Mouse (Mus musculus) liver, embryonic 16.5 days (tissue): ENCODE measurements around the gene Med28. TPM values are rescaled to one million over a fixed set of nuclear protein-coding genes. Genes with fewer than 3 reads are reported as not detected.

Source experiments
- ATAC-seq: fragments of 200-750 bp; cut with Nextera tagmentation; 2 replicates; pipeline ENCODE4 v1.8.0; 2017; ENCODE audit warnings: low read depth, mild to moderate bottlenecking, moderate number of reproducible peaks, moderate library complexity
- H3K27ac ChIP-seq: fragments of 300-500 bp; sonication (generic); 2 replicates; pipeline ENCODE4 v1.5.1; 2014; ENCODE audit warnings: mild to moderate bottlenecking, low read length
- H3K27me3 ChIP-seq: fragments of 300-500 bp; sonication (generic); 2 replicates; pipeline ENCODE4 v1.6.1; 2014; ENCODE audit warnings: low read depth, low read length, mixed read lengths; ENCODE audit not compliant: control insufficient read depth, insufficient read depth
- H3K36me3 ChIP-seq: fragments of 300-500 bp; sonication (generic); 2 replicates; pipeline ENCODE4 v1.6.1; 2014; ENCODE audit warnings: mild to moderate bottlenecking; ENCODE audit not compliant: control insufficient read depth, insufficient read depth
- H3K4me1 ChIP-seq: fragments of 300-500 bp; sonication (generic); 2 replicates; pipeline ENCODE4 v1.6.1; 2014; ENCODE audit warnings: low read depth, low read length, mixed read lengths; ENCODE audit not compliant: control insufficient read depth
- H3K4me2 ChIP-seq: fragments of 300-500 bp; sonication (generic); 2 replicates; pipeline ENCODE4 v1.6.1; 2014; ENCODE audit warnings: low read depth, low read length, mixed read lengths
- H3K4me3 ChIP-seq: fragments of 300-500 bp; sonication (generic); 2 replicates; pipeline ENCODE4 v1.5.1; 2014; ENCODE audit warnings: low read depth, mild to moderate bottlenecking, low read length
- H3K9ac ChIP-seq: fragments of 300-500 bp; sonication (generic); 2 replicates; pipeline ENCODE4 v1.6.1; 2014; ENCODE audit warnings: low read depth, low read length
- H3K9me3 ChIP-seq: fragments of 300-500 bp; sonication (generic); replicated peaks from 2 replicates; pipeline ENCODE4 v1.6.1; 2016; ENCODE audit warnings: low read length; ENCODE audit not compliant: control insufficient read depth
- WGBS: fragments of 180-500 bp; shearing (Covaris S2); extraction: QIAGEN DNeasy Blood & Tissue Kit; methylation state at CpG from one replicate; pipeline ENCODE4 v1.1.7; 2014; ENCODE audit not compliant: insufficient replicate concordance; 5-methylcytosine and 5-hydroxymethylcytosine counted together
- polyA plus RNA-seq: library from polyadenylated mRNA; unstranded; fragments of >200 nt; fragmentation: Nextera tagmentation; extraction: Ambion mirVana; gene quantifications from 2 replicates; pipeline ENCODE4 v1.2.1, GENCODE M21; 2015

The Med28 gene
- polyA plus RNA-seq, 1 experiment from 2014 or later: 73.1 TPM

DNA sequence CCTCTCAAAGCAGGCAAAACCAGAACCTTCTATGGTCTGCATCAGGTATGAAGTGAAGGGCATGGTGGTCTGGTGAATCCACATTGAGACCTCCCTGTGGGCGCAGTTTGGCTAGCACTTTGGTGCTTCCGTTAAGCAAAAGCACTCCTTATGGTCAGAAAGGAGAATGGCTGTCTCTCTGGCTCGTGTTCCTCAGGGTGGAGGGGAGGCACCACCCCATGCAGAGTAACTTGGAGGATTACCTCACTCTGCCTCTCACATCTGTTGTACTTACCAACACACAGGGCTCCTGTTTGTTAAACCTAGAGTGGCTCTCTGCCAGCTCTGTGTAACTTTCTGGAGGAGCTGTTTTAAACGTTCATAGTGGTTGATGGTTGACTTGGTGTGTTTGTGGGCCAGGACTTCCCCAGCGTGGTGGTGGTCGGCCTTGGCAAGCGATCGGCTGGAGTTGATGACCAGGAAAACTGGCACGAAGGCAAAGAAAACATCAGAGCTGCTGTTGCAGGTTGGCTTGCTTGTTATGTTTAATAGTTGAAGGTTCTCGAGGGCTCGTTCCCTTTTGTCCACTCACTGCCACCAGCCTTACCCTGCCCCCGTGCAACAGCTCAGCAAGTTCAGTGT, 23.0 kb upstream of the Med28 start:
- no peak for ATAC-seq
- Histone ChIP-seq H3K27ac (no peak overlapping the region), H3K4me3 (no peak overlapping the region), H3K27me3 (no peaks in the 10 kb centered on the region), H3K4me2 (no peak overlapping the region), H3K36me3 (no peaks in the 10 kb centered on the region), H3K9ac (no peak overlapping the region), H3K4me1 (peaks cover 13% of the 10 kb centered on the region), H3K9me3 (no peaks in the 10 kb centered on the region)
- 70% methylated on average over 12 of the region's 12 CpGs for WGBS

DNA sequence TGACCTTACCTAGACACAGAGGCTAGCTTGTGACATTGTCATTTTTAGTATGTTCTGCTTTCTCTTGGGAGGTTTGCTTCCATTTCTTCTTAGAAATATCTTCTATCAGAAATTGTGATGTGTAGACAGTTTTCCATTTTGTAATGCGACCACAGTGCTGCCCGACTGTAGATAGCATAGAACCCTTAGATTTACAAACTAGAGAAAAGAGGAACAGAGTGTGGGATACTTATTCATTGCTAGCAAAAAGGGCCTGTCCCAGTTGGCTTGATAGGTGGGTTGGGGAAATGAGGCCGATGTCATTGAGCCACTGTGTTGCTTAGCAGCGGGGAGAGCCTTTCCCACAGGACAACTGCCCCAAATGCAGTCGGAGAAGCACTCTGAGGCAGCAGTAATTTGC, 22.5 kb upstream of the Med28 start:
- no peak for ATAC-seq
- no peak overlapping the region for H3K4me2 ChIP-seq
- H3K27me3 ChIP-seq: no peaks in the 10 kb centered on the region
- no peaks in the 10 kb centered on the region for H3K36me3 ChIP-seq
- 84% methylated on average over 5 of the region's 5 CpGs for WGBS
- H3K4me3 ChIP-seq: no peak overlapping the region
- no peaks in the 10 kb centered on the region for H3K9me3 ChIP-seq
- no peak overlapping the region for H3K27ac ChIP-seq
- H3K4me1 ChIP-seq: peaks cover 13% of the 10 kb centered on the region
- no peak overlapping the region for H3K9ac ChIP-seq

DNA sequence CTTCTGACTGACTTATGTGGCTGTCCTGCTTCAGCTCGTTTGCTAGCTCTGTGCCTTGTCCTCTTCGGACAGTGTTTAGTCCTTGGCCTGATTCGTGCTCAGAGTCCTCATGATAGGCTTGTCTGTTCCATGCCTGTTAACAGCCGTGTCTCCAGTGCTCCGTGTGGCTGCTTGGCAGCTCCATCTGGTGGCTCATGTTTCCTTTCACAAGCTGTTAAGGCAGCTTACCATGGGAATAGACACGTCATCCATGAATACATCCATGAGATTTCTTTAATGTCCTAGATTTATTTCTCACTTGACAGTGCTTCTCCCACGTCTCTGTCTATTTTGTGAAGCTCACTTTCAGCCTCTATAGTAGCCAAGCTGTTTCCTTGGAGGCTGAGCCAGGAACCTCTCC, 10.0 kb upstream of the Med28 start:
- Histone ChIP-seq H3K4me3 (no peak overlapping the region), H3K9me3 (no peaks in the 10 kb centered on the region), H3K4me1 (no peaks in the 10 kb centered on the region), H3K27me3 (no peaks in the 10 kb centered on the region), H3K9ac (no peak overlapping the region), H3K27ac (no peak overlapping the region), H3K36me3 (peaks cover 16% of the 10 kb centered on the region), H3K4me2 (no peak overlapping the region)
- WGBS: 70% methylated on average over 7 of the region's 7 CpGs
- no peak for ATAC-seq

DNA sequence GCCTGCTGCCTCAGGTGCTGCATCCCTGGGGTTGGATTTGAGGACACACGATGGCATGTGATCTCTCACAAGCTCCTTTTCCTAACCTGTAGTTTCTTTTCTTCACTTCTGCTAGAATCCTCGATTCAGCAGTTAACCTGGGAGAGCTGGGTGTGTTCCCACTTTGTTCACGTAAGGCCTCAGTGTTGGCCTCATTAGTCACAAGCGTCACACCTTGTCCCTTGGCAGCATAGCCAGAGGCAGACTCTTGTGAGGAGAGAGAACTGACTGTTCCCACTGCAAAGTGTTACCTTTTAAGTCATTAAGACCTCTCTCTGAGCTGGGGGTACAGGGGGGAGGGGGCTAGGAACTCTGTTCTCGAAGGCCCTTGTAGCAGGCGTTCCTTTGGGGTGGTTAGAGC, 7.1 kb upstream of the Med28 start:
- 79% methylated on average over 6 of the region's 6 CpGs for WGBS
- no peak for ATAC-seq
- peaks cover 6% of the 10 kb centered on the region for H3K36me3 ChIP-seq

DNA sequence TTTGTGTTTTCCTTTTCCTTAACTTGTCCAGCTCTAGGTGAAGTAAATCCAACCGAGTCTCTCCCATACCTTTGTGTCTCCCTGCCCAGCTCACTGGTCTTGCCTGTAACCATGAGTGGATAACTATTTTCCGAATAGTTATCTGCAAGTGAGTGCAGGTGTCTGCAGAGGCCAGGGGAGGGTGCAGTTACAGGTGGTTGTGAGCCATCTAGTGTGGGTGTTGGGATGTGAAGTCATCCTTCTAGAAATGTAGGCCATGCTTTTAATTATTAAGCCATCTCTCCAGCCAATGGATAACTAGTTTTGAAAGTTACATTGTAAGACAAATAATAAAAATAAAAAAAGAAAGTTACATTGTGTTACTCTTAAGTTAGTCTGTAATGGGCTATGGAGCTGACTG, 6.5 kb upstream of the Med28 start:
- H3K4me2 ChIP-seq: no peak overlapping the region
- H3K27me3 ChIP-seq: no peaks in the 10 kb centered on the region
- 67% methylated on average over 2 of the region's 2 CpGs for WGBS
- no peak overlapping the region for H3K4me3 ChIP-seq
- no peaks in the 10 kb centered on the region for H3K4me1 ChIP-seq
- peaks cover 6% of the 10 kb centered on the region for H3K36me3 ChIP-seq
- no peaks in the 10 kb centered on the region for H3K9me3 ChIP-seq
- ATAC-seq: no peak
- H3K27ac ChIP-seq: no peak overlapping the region
- no peak overlapping the region for H3K9ac ChIP-seq

More for the DNA sequence above, 7.1 kb upstream of the Med28 start:
- no peaks in the 10 kb centered on the region for H3K27me3 ChIP-seq
- no peak overlapping the region for H3K9ac ChIP-seq
- H3K9me3 ChIP-seq: no peaks in the 10 kb centered on the region
- no peak overlapping the region for H3K27ac ChIP-seq
- H3K4me2 ChIP-seq: no peak overlapping the region
- H3K4me3 ChIP-seq: no peak overlapping the region
- H3K4me1 ChIP-seq: no peaks in the 10 kb centered on the region

DNA sequence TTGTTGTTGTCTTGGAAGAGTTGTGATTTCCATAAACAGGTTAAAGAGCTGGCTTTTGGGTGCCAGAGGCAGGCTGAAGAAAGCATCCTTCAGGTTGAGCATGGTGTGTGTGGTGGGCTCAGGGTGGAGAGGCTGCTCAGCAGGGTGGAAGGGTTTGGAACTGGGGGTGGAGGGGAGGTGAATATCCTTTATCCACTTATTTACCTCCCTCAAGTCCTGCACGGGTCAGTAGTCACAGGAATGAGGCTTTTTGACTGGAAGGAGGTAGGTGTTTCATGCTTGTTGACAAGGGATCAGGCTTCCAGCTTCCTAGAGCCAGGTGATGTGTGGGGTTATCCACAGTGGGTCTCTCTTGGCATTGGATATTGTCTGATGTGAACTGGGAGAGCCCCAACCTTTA, 5.4 kb upstream of the Med28 start:
- no peak for ATAC-seq
- H3K36me3 ChIP-seq: peaks cover under 1% of the 10 kb centered on the region
- no peaks in the 10 kb centered on the region for H3K27me3 ChIP-seq
- no peak overlapping the region for H3K9ac ChIP-seq
- H3K9me3 ChIP-seq: no peaks in the 10 kb centered on the region
- no peak overlapping the region for H3K4me3 ChIP-seq
- WGBS: 57% methylated on average over 1 of the region's 1 CpGs
- H3K27ac ChIP-seq: no peak overlapping the region
- no peak overlapping the region for H3K4me2 ChIP-seq
- H3K4me1 ChIP-seq: peaks cover under 1% of the 10 kb centered on the region

DNA sequence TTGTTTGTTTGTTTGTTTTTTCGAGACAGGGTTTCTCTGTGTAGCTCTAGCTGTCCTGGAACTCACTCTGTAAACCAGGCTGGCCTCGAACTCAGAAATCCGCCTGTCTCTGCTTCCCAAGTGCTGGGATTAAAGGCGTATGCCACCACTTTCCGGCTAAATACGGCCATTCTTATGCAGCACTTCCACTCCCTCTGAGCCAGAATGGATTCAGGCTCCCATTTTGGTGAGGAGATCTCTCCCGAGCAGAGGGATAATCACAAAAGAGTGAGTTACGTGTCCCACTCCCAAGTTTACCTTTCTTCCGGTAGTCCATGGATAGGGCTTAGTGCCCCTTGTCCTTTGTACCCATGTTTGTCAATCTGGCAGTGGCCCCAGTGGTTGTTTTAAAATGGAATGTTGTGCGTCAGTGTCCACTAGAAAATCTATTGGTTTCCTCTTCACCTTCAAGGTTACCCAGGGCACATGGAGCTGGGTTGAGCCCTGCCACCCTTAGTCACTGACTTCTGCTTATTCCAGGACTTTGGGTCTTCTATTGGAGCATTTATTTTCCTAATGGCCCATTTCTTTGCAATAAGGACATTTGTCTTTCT, 4.8 kb upstream of the Med28 start:
- 66% methylated on average over 10 of the region's 10 CpGs for WGBS
- no peak for ATAC-seq
- Histone ChIP-seq H3K9me3 (no peaks in the 10 kb centered on the region), H3K27me3 (no peaks in the 10 kb centered on the region), H3K4me1 (peaks cover 4% of the 10 kb centered on the region), H3K36me3 (no peaks in the 10 kb centered on the region; the same call in 1 of the 2 replicates), H3K4me2 (no peak overlapping the region), H3K4me3 (no peak overlapping the region), H3K9ac (no peak overlapping the region), H3K27ac (no peak overlapping the region)

DNA sequence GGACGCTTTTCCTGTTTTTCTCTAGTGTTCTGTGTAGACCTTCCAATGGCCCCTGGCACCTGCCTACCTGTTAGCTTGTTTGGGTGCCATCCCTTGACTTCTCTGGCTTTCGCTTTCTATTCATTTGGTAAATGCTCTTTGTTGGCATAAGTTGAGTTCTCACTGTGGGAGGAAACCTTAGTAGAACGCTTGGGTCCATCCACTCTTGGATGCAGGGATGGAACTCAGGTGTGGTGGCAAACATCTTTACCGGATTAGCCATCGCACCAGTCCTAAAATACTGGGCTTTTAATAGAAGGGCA, 731 bp downstream of the Med28 start:
- ATAC-seq: no peak
- Histone ChIP-seq H3K36me3 (peaks cover 8% of the 10 kb centered on the region; the same call in 1 of the 2 replicates), H3K9me3 (no peaks in the 10 kb centered on the region), H3K4me3 (peak overlapping the region; percentile 97), H3K4me2 (peak overlapping the region; percentile 83), H3K27ac (peak overlapping the region; percentile 54; the same call in 1 of the 2 replicates), H3K9ac (peak overlapping the region; percentile 86), H3K4me1 (peaks cover 17% of the 10 kb centered on the region), H3K27me3 (no peaks in the 10 kb centered on the region)
- WGBS: 3% methylated on average over 5 of the region's 5 CpGs

DNA sequence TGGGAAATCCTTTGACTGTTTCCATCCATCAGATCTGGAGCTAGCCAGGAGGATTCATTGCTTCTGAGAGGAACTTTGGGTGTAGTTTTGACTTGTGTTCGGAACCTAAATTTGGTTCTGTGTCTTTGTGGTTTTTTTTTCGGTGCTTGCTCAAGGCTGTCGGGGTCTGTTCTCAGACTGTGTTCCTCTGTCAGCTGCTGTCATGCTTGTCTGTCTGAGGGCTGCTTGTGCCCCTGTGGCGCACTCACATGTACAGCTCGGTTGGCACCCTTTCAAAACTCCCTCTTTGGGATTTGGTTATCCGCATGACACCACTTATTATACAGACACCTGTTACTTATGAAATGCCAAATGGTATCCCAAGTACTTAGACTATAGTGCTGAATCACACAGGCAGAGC, 1.6 kb downstream of the Med28 start:
- ATAC-seq: no peak
- no peak overlapping the region for H3K9ac ChIP-seq
- H3K27me3 ChIP-seq: no peaks in the 10 kb centered on the region
- peaks cover 13% of the 10 kb centered on the region for H3K36me3 ChIP-seq
- H3K4me2 ChIP-seq: peak overlapping the region; percentile 83
- WGBS: 69% methylated on average over 6 of the region's 6 CpGs
- H3K27ac ChIP-seq: no peak overlapping the region
- peaks cover 17% of the 10 kb centered on the region for H3K4me1 ChIP-seq
- H3K9me3 ChIP-seq: no peaks in the 10 kb centered on the region
- H3K4me3 ChIP-seq: peak overlapping the region; percentile 97
